Mouse (Mus musculus): ENCODE results near the gene Filip1l.

DNA sequence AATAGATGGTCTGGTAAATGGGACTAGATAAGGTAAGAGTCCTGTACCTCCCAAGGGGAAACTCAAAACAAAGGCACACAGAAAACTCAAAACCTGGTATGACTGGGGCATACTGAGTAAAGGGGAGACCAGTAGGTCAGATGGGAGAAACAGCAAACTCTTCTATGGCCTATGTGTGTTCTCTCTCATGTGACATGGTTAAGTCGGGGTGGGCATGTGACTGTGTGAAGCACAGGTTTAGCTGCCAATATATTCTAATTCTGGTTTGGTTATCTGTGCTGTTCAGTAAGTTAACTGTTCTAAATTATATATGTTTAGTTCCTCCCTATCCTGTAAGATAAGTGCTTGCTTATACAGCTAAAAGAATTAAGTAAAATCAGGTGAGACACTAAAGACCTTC is 207.3 kb downstream of the Filip1l start:
- TF ChIP-seq CTCF (IDR thresholded peaks at IDR 0.05; ENCODE audit: low read depth), result no peak
- TF ChIP-seq EP300 (optimal IDR thresholded peaks at IDR 0.05), result no peak
